Mouse (Mus musculus) thymus, postnatal 10 days (tissue): ENCODE measurements at regions not wholly inside any gene's neighbourhood (a gene's known extent, or its start where the extent isn't known, plus 50 kb on each side); places are given as distances from the start of the nearest gene placed in this dataset.

Experiments
- DNase-seq, 2 experiments: peaks; one replicate each; pipeline ENCODE4 v3.0.0; 2021; ENCODE audit warnings: low spot score in 2 of 2

- DNase-seq: no peak
Measured at GRCm38 (mm10) chr1:153962161-153962720, 62.2 kb upstream of the Teddm2 start.

- DNase-seq: no peak
Measured at GRCm38 (mm10) chr1:153963744-153964342, 63.8 kb upstream of the Teddm2 start.

- DNase-seq: no peak
Measured at GRCm38 (mm10) chr1:153969401-153969800, 69.4 kb upstream of the Teddm2 start.

DNA sequence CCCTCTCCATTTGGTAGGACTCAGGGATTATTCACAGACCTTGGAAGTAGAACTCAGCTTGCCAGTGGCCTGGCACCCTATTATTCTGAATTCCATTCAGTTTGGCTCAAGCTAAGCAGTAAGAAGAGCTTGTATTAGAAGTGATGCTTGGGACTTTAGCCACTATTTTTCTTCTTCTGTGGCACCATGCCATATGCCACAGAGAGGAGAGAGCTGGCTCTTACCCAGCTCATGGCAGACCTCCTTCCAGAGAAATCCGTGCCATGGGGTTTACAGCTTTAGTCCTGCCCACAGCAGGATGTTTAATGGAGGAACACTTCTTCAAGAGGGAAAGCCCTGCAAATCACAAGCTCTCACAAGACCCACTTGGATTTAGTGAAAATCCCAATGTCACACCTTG, 74.3 kb upstream of the Teddm2 start:
- no peak for DNase-seq

DNA sequence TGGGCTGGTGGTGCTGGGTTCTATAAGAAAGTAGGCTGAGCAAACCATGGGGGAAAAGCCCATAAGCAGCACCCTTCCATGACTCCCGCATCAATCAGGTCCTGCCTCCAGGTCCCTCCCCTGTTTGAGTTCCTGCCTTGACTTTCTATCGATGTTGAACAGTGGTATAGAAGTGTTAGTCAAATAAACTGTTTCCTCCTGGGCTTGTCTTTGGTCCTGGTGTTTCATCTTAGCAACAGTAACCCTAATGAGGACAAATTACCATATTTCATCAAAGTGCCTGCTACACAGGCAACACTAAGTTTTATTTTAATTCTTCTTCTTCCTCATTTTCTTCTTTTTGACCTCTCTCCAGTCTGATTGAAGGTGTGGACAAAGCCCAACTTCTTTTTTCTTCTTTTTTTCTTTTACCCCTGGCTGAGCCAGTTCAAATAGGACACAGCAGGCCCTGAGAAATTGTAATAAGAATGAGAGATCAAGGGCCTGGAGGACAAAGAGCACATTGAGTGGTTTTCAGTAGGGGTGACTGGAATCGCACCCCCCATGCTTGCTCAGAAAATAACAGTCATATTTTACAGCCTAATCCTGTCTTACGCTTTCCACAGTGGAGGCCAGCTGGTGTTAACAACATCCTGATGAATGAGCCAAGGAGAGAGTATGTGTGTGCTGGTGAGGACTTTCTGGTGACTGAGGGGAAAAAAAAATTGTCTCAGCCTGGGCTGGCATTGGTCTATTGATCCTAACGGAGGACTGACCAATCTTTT, 78.1 kb upstream of the Teddm2 start:
- DNase-seq: no peak

GRCm38 (mm10) chr1:153980886-153981285, 80.9 kb upstream of the Teddm2 start:
- DNase-seq: no peak

GRCm38 (mm10) chr1:153985595-153985994, 85.6 kb upstream of the Teddm2 start:
- DNase-seq: no peak

- DNase-seq: no peak
Measured at GRCm38 (mm10) chr1:153986632-153987031, 86.6 kb upstream of the Teddm2 start.

GRCm38 (mm10) chr1:153988297-153988696, 88.3 kb upstream of the Teddm2 start:
- DNase-seq: no peak

GRCm38 (mm10) chr1:153990651-153991435, 90.8 kb upstream of the Teddm2 start:
- DNase-seq: no peak

- DNase-seq: no peak
Measured at GRCm38 (mm10) chr1:153992466-153992865, 92.4 kb upstream of the Teddm2 start.

DNA sequence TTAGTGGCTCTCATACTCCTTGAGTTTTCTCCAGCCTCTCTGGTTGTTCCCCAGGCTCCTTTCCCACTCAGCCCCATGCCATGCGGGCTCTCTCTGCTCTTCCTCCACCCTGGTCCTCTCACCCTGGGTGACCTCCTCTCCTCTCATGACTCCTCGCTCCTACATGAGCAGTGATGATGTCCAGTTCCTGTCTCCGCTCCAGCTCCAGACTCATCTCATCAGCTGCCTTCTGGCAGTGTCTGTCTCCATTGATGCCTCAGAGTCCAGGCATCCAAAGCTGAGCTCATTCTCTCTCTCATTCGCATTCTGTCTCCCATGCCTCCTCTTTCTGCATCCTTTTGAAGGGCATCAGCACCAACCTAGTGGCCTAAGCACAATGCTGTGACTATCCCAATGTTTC, 94.8 kb upstream of the Teddm2 start:
- no peak for DNase-seq

GRCm38 (mm10) chr1:153997201-153998181, 97.5 kb upstream of the Teddm2 start:
- DNase-seq: no peak

DNA sequence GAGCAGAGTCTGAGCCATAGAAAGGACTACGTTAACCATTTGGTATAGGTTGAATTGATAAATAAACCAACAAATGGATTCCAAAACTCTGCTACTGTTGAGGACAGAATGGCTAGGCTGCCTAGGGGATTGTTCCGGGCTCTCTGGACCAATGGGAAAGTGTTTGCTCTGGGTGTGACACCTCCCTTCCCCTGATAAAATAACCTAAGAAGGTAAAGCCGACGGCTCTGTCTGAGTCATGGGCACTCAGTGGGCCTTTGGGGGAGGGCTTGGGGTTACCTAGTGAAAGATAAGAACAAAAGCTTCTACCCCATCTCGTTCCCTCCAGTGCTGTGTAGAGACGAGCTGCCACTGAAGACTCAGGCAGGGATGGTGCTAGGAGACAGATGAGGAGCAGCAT, 99.7 kb upstream of the Teddm2 start:
- no peak for DNase-seq

- no peak for DNase-seq
Measured at GRCm38 (mm10) chr1:154003669-154004068, 103.6 kb upstream of the Teddm2 start.

GRCm38 (mm10) chr1:154004647-154005046, 104.6 kb upstream of the Teddm2 start:
- no peak for DNase-seq

DNA sequence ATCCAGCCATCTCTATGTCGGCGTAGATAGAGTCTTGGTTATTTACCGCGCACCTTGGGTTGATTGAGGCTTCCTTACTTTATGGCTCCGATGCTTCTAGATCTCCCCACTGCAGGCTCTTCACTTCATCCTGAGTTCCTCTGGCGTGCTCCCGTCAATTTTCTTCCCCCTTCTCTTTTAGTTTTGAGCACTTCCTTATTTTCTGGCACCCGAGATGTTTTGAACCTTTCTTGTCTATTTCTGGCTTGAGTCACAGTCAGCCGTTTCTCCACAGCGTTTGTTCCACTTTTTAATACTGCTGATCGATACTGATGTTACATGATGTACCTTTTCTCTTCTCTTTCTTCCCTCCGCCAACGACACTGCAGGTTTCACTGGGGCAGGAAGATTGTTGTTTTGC, 106.0 kb upstream of the Teddm2 start:
- DNase-seq: no peak

DNA sequence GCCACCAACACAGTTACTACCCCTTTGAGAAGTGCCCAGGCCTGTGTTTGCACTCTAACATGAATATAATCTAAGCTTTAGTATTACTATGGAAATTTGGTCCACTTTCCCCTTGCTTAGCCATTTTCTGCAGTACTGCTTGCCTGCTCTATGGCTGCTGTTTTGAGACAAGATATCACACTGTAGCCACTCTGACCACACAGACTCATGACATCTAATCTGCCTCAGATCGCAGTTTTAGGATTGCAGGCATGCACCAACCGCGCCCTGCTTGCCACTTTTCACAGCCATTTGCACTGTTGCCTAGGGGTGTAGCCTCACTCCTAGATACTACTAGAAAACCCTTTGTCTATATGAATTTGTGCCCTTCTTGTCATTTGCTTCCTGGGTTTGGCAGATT, 107.4 kb upstream of the Teddm2 start:
- DNase-seq: no peak

GRCm38 (mm10) chr1:154008593-154009310, 108.7 kb upstream of the Teddm2 start:
- DNase-seq: no peak

DNA sequence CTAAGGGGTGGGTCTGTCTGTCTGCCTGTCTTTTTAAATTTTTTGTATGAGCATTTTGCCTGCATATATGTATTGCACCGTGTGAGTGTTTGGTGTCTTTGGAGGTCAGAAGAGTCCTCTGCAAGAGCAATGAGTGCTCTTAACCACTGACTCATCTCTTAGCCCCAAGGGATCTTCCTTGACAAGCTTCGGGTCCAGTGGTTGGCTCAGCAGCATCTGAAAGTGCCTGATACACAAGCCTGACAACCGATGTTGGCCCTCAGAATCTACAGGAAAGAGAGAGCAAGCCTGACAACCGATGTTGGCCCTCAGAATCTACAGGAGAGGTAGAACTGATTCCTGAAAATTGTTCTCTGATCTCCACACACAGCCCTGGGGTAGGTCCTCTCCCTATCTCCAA, 110.7 kb upstream of the Teddm2 start:
- no peak for DNase-seq

DNA sequence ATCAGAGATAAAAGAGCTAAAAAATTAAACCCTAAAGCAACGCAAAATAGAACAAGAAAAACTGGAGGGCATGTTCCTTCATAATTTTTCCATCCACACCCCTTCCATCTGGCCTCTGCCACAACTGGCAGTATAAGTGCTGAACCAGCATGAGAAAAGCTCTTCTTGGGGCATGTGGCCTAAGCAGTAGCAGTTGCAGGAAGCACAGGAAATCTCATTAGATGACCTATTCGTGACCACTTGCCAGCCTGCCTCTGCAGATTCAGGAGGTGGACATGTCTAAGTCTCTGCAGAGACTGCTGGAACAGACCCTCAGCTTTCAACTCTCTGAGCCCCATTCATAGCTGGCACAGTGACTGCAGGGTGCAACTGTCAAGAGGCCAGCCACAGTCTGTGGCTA, 116.5 kb upstream of the Teddm2 start:
- no peak for DNase-seq
